Mouse (Mus musculus) liver, embryonic 14.5 days (tissue): ENCODE measurements around the gene Otogl. TPM values are rescaled to one million over a fixed set of nuclear protein-coding genes. Genes with fewer than 3 reads are reported as not detected.
"Not testable (repeated sequence)": the region's sequence is repeated elsewhere in the genome, so short reads cannot be mapped to it uniquely, and the experiment has no call there.

Experiments
- ATAC-seq: fragments of 200-750 bp; cut with Nextera tagmentation; 2 replicates; pipeline ENCODE4 v1.8.0; 2017; ENCODE audit warnings: moderate number of reproducible peaks, mild to moderate bottlenecking, moderate library complexity; ENCODE audit not compliant: insufficient read depth
- DNase-seq, 3 experiments: peaks; one replicate each; pipeline ENCODE4 v3.0.0-alpha.2; 2012 to 2013; ENCODE audit warnings: low read depth in 3 of 3, low spot score in 3 of 3
- H3K27ac ChIP-seq: fragments of 300-500 bp; sonication (generic); 2 replicates; pipeline ENCODE4 v1.5.1; 2014; ENCODE audit warnings: moderate library complexity, mild to moderate bottlenecking, control low read depth, inconsistent platforms
- H3K27me3 ChIP-seq: fragments of 300-500 bp; sonication (generic); 2 replicates; pipeline ENCODE4 v1.6.1; 2014; ENCODE audit warnings: mild to moderate bottlenecking, low read length, moderate library complexity; ENCODE audit not compliant: control insufficient read depth, insufficient read depth
- H3K36me3 ChIP-seq: fragments of 300-500 bp; sonication (generic); replicated peaks from 2 replicates; pipeline ENCODE4 v1.6.1; 2014; ENCODE audit warnings: low read depth; ENCODE audit not compliant: control insufficient read depth, insufficient read depth
- H3K4me1 ChIP-seq, 2 experiments: fragments of 200-500 bp in 1 of 2; fragments of 300-500 bp in 1 of 2; sonication (generic) in 1 of 2; replicated peaks; 2 replicates each; pipeline ENCODE4 v1.6.1; 2012 to 2014; ENCODE audit warnings: antibody characterized with exemption in 1 of 2, inconsistent platforms in 1 of 2, low read length in 1 of 2; ENCODE audit not compliant: control insufficient read depth in 2 of 2, insufficient read depth in 2 of 2
- H3K4me2 ChIP-seq: fragments of 300-500 bp; sonication (generic); 2 replicates; pipeline ENCODE4 v1.6.1; 2014; ENCODE audit warnings: low read depth, mild to moderate bottlenecking, control low read depth, moderate library complexity
- H3K4me3 ChIP-seq, 2 experiments: fragments of 200-500 bp in 1 of 2; fragments of 300-500 bp in 1 of 2; sonication (generic) in 1 of 2; 2 replicates each; pipeline ENCODE4 v1.5.1; 2012 to 2014; ENCODE audit warnings: low read depth in 2 of 2, low read length in 2 of 2, mild to moderate bottlenecking in 2 of 2, control low read depth in 1 of 2, inconsistent platforms in 1 of 2, moderate library complexity in 1 of 2; ENCODE audit not compliant: insufficient read depth in 1 of 2
- H3K9ac ChIP-seq: fragments of 300-500 bp; sonication (generic); replicated peaks from 2 replicates; pipeline ENCODE4 v1.6.1; 2014; ENCODE audit warnings: mild to moderate bottlenecking, control low read depth, moderate library complexity
- H3K9me3 ChIP-seq: fragments of 300-500 bp; sonication (generic); 2 replicates; pipeline ENCODE4 v1.6.1; 2016; ENCODE audit warnings: low read length, mixed read lengths; ENCODE audit not compliant: control insufficient read depth
- CTCF ChIP-seq: IDR thresholded peaks from 2 replicates; pipeline ENCODE4 v1.5.1; 2016; ENCODE audit warnings: antibody characterized with exemption, low read depth, control low read depth
- EP300 ChIP-seq: IDR thresholded peaks from 2 replicates; pipeline ENCODE4 v1.6.1; 2016; ENCODE audit warnings: antibody characterized with exemption, low read depth
- WGBS: fragments of 180-500 bp; shearing (Covaris S2); extraction: QIAGEN DNeasy Blood & Tissue Kit; methylation state at CpG from one replicate; pipeline ENCODE4 v1.1.7; 2014; ENCODE audit not compliant: insufficient replicate concordance; 5-methylcytosine and 5-hydroxymethylcytosine counted together
- polyA plus RNA-seq, 2 experiments: library from polyadenylated mRNA; depleted of rRNA in 1 of 2; stranded (reverse) in 1 of 2; unstranded in 1 of 2; fragments of >200 nt; fragmentation: Nextera tagmentation in 1 of 2; extraction: Ambion mirVana in 1 of 2; gene quantifications; 2 replicates each; pipeline versions ENCODE4 v1.2.1 to v1.2.3; 2012 to 2014

Gene Otogl
- polyA plus RNA-seq, 2 experiments, result 0.01 TPM; not detected in 1

GRCm38 (mm10) chr10:107829151-107829550, 82.8 kb downstream of the Otogl start:
- Histone ChIP-seq H3K9me3 (no peaks in the 10 kb centered on the region), H3K9ac (no peak overlapping the region), H3K4me1 (no peaks in the 10 kb centered on the region), H3K4me3 (no peak overlapping the region), H3K27me3 (no peaks in the 10 kb centered on the region), H3K4me2 (no peak overlapping the region), H3K36me3 (no peaks in the 10 kb centered on the region), H3K27ac (no peak overlapping the region)
- DNase-seq, result no peak
- WGBS, result 55% methylated on average over 6 of the region's 6 CpGs
- no peak for TF ChIP-seq CTCF
- TF ChIP-seq EP300, result no peak
- no peak for ATAC-seq

GRCm38 (mm10) chr10:107813814-107814483, 98.0 kb downstream of the Otogl start:
- no peaks in the 10 kb centered on the region for H3K27me3 ChIP-seq
- no peak overlapping the region for H3K4me2 ChIP-seq

GRCm38 (mm10) chr10:107810649-107811398, 101.1 kb downstream of the Otogl start:
- no peaks in the 10 kb centered on the region for H3K9me3 ChIP-seq
- no peak for TF ChIP-seq CTCF
- no peak for TF ChIP-seq EP300
- H3K4me1 ChIP-seq, result no peaks in the 10 kb centered on the region
- H3K4me2 ChIP-seq, result no peak overlapping the region
- no peak for DNase-seq
- no peak overlapping the region for H3K9ac ChIP-seq
- H3K36me3 ChIP-seq, result no peaks in the 10 kb centered on the region
- H3K4me3 ChIP-seq, result no peak overlapping the region
- H3K27ac ChIP-seq, result no peak overlapping the region
- WGBS, result 45% methylated on average over 6 of the region's 6 CpGs
- H3K27me3 ChIP-seq, result no peaks in the 10 kb centered on the region
- ATAC-seq, result no peak

More at GRCm38 (mm10) chr10:107813814-107814483, 98.0 kb downstream of the Otogl start:
- no peaks in the 10 kb centered on the region for H3K36me3 ChIP-seq
- no peaks in the 10 kb centered on the region for H3K4me1 ChIP-seq
- 66% methylated on average over 16 of the region's 16 CpGs for WGBS
- H3K9me3 ChIP-seq, result no peaks in the 10 kb centered on the region
- TF ChIP-seq EP300 (no peak), CTCF (no peak)
- DNase-seq (no peak), ATAC-seq (no peak)
- H3K4me3 ChIP-seq, result no peak overlapping the region
- H3K27ac ChIP-seq, result no peak overlapping the region
- no peak overlapping the region for H3K9ac ChIP-seq

GRCm38 (mm10) chr10:107805203-107805602, 106.7 kb downstream of the Otogl start:
- Histone ChIP-seq H3K4me2 (no peak overlapping the region), H3K9ac (no peak overlapping the region), H3K4me3 (no peak overlapping the region), H3K36me3 (no peaks in the 10 kb centered on the region), H3K9me3 (no peaks in the 10 kb centered on the region), H3K27ac (no peak overlapping the region), H3K4me1 (no peaks in the 10 kb centered on the region), H3K27me3 (no peaks in the 10 kb centered on the region)
- 73% methylated on average over 2 of the region's 2 CpGs for WGBS
- DNase-seq (no peak), ATAC-seq (no peak)
- TF ChIP-seq CTCF (no peak), EP300 (no peak)

GRCm38 (mm10) chr10:107804285-107804684, 107.6 kb downstream of the Otogl start:
- H3K9me3 ChIP-seq, H3K4me1 ChIP-seq, H3K27ac ChIP-seq, H3K9ac ChIP-seq, H3K4me3 ChIP-seq, DNase-seq, H3K36me3 ChIP-seq, H3K4me2 ChIP-seq, ATAC-seq, H3K27me3 ChIP-seq: not testable (repeated sequence)
- 51% methylated on average over 2 of the region's 2 CpGs for WGBS
